Mouse (Mus musculus) midbrain, embryonic 11.5 days (tissue): ENCODE measurements at regions not wholly inside any gene's neighbourhood (a gene's known extent, or its start where the extent isn't known, plus 50 kb on each side); places are given as distances from the start of the nearest gene placed in this dataset.

Source experiments
- ATAC-seq: fragments of 200-750 bp; cut with Nextera tagmentation; 2 replicates; pipeline ENCODE4 v1.8.0; 2017; ENCODE audit warnings: moderate TSS enrichment, moderate library complexity; ENCODE audit not compliant: low FRiP score
- DNase-seq: peaks from one replicate; pipeline ENCODE4 v3.0.0; 2015; ENCODE audit warnings: low spot score; ENCODE audit errors: missing footprints
- H3K27ac ChIP-seq: fragments of 300-500 bp; sonication (generic); 2 replicates; pipeline ENCODE4 v1.5.1; 2014; ENCODE audit warnings: low read depth, low read length
- H3K27me3 ChIP-seq: fragments of 300-500 bp; sonication (generic); 2 replicates; pipeline ENCODE4 v1.6.1; 2014; ENCODE audit warnings: mild to moderate bottlenecking, low read length, moderate library complexity, mixed read lengths; ENCODE audit not compliant: control insufficient read depth, insufficient read depth
- H3K36me3 ChIP-seq: fragments of 300-500 bp; sonication (generic); 2 replicates; pipeline ENCODE4 v1.6.1; 2014; ENCODE audit warnings: mild to moderate bottlenecking, low read length, moderate library complexity, mixed read lengths; ENCODE audit not compliant: control insufficient read depth, insufficient read depth
- H3K4me1 ChIP-seq: fragments of 300-500 bp; sonication (generic); 2 replicates; pipeline ENCODE4 v1.6.1; 2014; ENCODE audit warnings: low read length; ENCODE audit not compliant: control insufficient read depth, insufficient read depth
- H3K4me2 ChIP-seq: fragments of 300-500 bp; sonication (generic); 2 replicates; pipeline ENCODE4 v1.6.1; 2014; ENCODE audit warnings: mild to moderate bottlenecking, moderate library complexity
- H3K4me3 ChIP-seq: fragments of 300-500 bp; sonication (generic); 2 replicates; pipeline ENCODE4 v1.5.1; 2014; ENCODE audit warnings: low read depth, low read length
- H3K9ac ChIP-seq: fragments of 300-500 bp; sonication (generic); 2 replicates; pipeline ENCODE4 v1.6.1; 2014; ENCODE audit warnings: low read length
- H3K9me3 ChIP-seq: fragments of 300-500 bp; sonication (generic); 2 replicates; pipeline ENCODE4 v1.6.1; 2016; ENCODE audit warnings: low read length; ENCODE audit not compliant: control insufficient read depth
- WGBS: fragments of 180-500 bp; shearing (Covaris S2); extraction: QIAGEN DNeasy Blood & Tissue Kit; methylation state at CpG from one replicate; pipeline ENCODE4 v1.1.7; 2014; 5-methylcytosine and 5-hydroxymethylcytosine counted together

GRCm38 (mm10) chr11:113117179-113117898, 335.3 kb downstream of the Sox9 start:
- Histone ChIP-seq H3K9me3 (no peaks in the 10 kb centered on the region), H3K9ac (no peak overlapping the region), H3K4me2 (no peak overlapping the region), H3K27me3 (no peaks in the 10 kb centered on the region), H3K4me3 (no peak overlapping the region), H3K36me3 (no peaks in the 10 kb centered on the region), H3K4me1 (peaks cover 12% of the 10 kb centered on the region), H3K27ac (no peak overlapping the region)
- ATAC-seq = no peak
- no peak for DNase-seq
- 86% methylated on average over 9 of the region's 9 CpGs for WGBS

- no peak overlapping the region for H3K9ac ChIP-seq
- no peaks in the 10 kb centered on the region for H3K9me3 ChIP-seq
- H3K4me2 ChIP-seq = no peak overlapping the region
- no peak for DNase-seq
- no peaks in the 10 kb centered on the region for H3K36me3 ChIP-seq
- H3K4me1 ChIP-seq = peaks cover 12% of the 10 kb centered on the region
- no peak overlapping the region for H3K27ac ChIP-seq
- no peak overlapping the region for H3K4me3 ChIP-seq
- ATAC-seq = no peak
- 30% methylated on average over 6 of the region's 6 CpGs for WGBS
- no peaks in the 10 kb centered on the region for H3K27me3 ChIP-seq
Measured at GRCm38 (mm10) chr11:113120570-113120969, 338.5 kb downstream of the Sox9 start.

DNA sequence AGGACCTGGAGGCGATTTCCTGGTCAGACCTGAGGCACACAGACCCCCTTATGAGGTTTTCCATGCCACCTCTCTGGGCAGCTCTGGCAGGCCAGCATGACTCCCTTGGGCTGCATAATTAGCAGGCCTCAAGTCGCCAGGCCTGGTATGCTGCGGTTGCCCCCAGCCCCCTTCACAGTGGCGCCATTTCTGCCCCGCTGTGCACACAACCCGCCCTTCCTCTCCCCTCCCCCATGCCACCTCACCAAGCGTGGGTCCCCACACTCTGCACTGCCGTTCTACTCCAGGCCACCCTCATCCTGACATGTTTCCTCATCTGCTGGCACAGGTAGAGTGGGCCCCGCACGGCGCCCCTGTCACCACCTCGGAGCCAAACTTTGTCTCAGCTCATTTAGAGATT, 339.3 kb downstream of the Sox9 start:
- Histone ChIP-seq H3K9me3 (no peaks in the 10 kb centered on the region), H3K9ac (no peak overlapping the region), H3K36me3 (no peaks in the 10 kb centered on the region), H3K27me3 (no peaks in the 10 kb centered on the region), H3K4me2 (no peak overlapping the region), H3K4me3 (no peak overlapping the region), H3K27ac (no peak overlapping the region), H3K4me1 (peaks cover 12% of the 10 kb centered on the region)
- DNase-seq (no peak), ATAC-seq (peak; percentile 50; the same call in 1 of the 2 replicates)
- 48% methylated on average over 12 of the region's 12 CpGs for WGBS

GRCm38 (mm10) chr11:113122137-113122536, 340.1 kb downstream of the Sox9 start:
- H3K4me1 ChIP-seq = peaks cover 12% of the 10 kb centered on the region
- H3K27ac ChIP-seq = no peak overlapping the region
- no peaks in the 10 kb centered on the region for H3K36me3 ChIP-seq
- H3K9ac ChIP-seq = no peak overlapping the region
- H3K27me3 ChIP-seq = no peaks in the 10 kb centered on the region
- 73% methylated on average over 9 of the region's 9 CpGs for WGBS
- ATAC-seq (no peak), DNase-seq (no peak)
- H3K4me2 ChIP-seq = no peak overlapping the region
- H3K4me3 ChIP-seq = no peak overlapping the region
- H3K9me3 ChIP-seq = no peaks in the 10 kb centered on the region

DNA sequence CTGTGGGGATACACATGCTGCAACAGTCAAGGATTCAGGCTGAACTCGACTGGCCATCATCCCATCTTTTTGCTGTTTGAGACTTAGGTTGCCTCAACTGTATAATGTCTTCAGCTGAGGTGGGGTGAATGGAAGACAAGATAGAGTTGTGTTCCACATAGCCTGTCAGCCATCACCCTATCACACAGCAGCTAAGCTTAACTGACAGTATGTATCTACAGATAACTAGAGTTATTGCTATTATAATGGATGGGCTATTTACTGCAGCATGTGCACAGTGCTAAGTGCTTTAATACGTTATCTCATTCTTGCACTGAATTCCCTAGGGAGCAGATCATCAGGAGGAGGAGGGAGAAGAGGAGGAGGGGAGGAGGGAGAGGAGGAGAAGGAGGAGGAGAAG, 340.9 kb downstream of the Sox9 start:
- H3K36me3 ChIP-seq = no peaks in the 10 kb centered on the region
- H3K27me3 ChIP-seq = no peaks in the 10 kb centered on the region
- peaks cover 12% of the 10 kb centered on the region for H3K4me1 ChIP-seq
- no peak overlapping the region for H3K27ac ChIP-seq
- ATAC-seq = no peak
- DNase-seq = no peak
- H3K9me3 ChIP-seq = no peaks in the 10 kb centered on the region
- no peak overlapping the region for H3K4me2 ChIP-seq
- 76% methylated on average over 2 of the region's 2 CpGs for WGBS
- no peak overlapping the region for H3K4me3 ChIP-seq
- H3K9ac ChIP-seq = no peak overlapping the region

DNA sequence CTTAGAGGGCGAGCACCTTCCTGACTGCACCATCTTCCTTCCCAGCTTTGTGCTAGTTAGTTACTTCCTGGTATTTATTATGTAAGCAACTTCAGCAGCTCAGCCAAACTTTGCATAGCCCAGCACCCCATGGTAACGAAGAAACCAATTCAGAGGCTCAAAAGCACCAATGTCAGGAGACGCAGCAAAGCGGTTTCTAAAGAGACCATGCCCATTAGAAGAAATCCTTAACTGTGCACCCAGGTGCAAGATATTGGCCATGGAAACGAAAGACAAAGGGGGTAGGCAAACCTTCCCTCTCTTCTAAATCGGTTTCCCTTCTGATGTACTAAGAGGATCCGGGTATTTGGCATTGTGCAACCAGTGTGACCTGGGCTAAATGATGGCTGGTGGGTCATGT, 343.8 kb downstream of the Sox9 start:
- Histone ChIP-seq H3K4me3 (no peak overlapping the region), H3K27me3 (no peaks in the 10 kb centered on the region), H3K9me3 (no peaks in the 10 kb centered on the region), H3K4me1 (peaks cover 10% of the 10 kb centered on the region), H3K36me3 (no peaks in the 10 kb centered on the region), H3K27ac (no peak overlapping the region), H3K4me2 (no peak overlapping the region), H3K9ac (no peak overlapping the region)
- WGBS = 80% methylated on average over 7 of the region's 7 CpGs
- ATAC-seq = no peak
- no peak for DNase-seq

DNA sequence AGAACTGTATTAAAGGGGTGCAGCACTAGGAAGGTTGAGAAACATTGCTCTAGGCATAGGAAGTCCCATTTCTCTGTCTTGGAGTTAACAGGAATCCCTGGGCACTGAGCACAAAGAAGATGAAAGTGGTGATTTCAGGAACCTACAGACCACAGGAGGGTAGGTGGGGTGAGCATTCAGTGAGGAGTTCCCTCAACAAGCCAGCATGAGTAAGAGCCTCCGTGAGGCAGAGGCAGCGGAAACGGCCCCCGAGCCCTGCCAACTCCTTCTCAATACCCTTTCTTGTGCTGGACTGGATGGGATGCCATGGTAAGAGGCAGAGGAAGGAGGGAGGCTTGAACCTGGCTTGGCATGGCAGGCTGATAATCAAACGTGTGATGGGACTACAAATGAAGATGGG, 347.2 kb downstream of the Sox9 start:
- Histone ChIP-seq H3K27ac (no peak overlapping the region), H3K9ac (no peak overlapping the region), H3K36me3 (no peaks in the 10 kb centered on the region), H3K9me3 (no peaks in the 10 kb centered on the region), H3K4me2 (no peak overlapping the region), H3K4me1 (no peaks in the 10 kb centered on the region; the same call in 1 of the 2 replicates), H3K27me3 (no peaks in the 10 kb centered on the region), H3K4me3 (no peak overlapping the region)
- DNase-seq (no peak), ATAC-seq (no peak)
- 89% methylated on average over 5 of the region's 5 CpGs for WGBS

DNA sequence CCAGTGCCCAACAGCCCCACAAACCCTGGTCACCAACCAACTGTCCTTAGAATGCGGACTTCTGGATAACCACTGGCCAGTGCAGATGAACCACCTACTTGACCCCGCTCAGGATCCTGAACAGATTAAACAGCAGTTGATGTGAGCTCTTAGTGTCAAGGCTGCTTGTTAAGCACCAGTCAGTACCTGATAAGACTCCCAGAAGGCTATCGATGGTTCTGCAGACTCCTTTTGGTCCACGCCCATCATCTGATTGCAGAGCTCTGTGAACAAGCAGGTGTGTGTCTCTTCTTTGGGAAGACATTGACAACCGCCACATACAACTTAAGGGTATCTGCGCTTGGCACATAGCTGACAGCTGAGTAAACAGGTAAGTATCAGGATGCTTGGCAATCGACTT, 348.0 kb downstream of the Sox9 start:
- H3K9me3 ChIP-seq = no peaks in the 10 kb centered on the region
- no peaks in the 10 kb centered on the region for H3K27me3 ChIP-seq
- ATAC-seq (no peak), DNase-seq (no peak)
- WGBS = 94% methylated on average over 7 of the region's 7 CpGs
- H3K9ac ChIP-seq = no peak overlapping the region
- no peak overlapping the region for H3K4me3 ChIP-seq
- no peak overlapping the region for H3K4me2 ChIP-seq
- H3K27ac ChIP-seq = no peak overlapping the region
- H3K36me3 ChIP-seq = no peaks in the 10 kb centered on the region
- no peaks in the 10 kb centered on the region; the same call in 1 of the 2 replicates for H3K4me1 ChIP-seq

DNA sequence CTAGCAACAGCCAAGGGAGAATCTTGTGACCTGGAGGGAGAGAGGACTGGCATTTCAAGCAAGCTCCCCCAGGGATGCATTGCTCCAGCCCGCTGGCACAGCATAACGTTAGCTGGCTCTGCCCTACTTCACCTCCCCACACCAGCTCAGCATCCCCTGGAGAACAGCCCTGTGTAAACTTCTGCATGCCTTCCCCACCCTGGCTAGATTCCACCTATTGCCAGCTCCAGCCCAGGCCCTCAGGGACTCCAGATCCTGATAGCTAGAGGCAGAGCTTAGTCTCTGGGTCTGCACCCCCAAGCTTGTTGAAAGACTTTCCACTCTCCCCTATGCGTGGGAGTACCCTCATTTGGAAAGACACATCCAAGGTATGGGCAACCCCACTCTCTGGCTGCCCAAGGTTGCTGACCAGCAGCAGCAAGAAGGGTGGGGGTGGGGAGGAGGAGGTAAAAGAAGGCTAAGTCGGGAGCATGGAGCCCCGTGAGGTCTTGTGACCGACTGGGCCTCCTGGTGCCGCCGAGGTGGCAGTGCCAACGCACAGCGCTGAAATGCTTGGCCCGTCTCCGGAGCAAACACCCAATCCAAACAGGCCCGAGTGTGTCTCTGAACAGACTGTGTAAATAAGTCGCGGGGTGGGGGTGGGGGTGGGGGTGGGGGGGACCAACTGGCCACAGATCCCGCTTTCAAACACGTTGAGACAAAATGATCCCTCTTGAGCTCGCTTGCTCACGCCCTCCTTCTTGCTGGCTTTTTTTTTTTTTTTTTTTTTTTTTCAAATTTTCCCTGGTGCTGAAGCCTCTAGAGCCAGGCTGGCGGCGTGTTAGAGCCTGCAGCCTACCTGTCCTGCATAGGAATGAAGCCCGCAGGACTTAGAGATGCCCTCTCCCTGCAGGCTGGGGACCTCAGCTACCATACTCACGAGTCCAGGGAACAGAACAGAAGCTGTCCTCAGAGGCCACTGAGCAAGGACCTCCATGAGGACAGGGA, 350.3 kb downstream of the Sox9 start:
- DNase-seq (no peak), ATAC-seq (peak; percentile 40; the same call in 1 of the 2 replicates)
- H3K27me3 ChIP-seq = no peaks in the 10 kb centered on the region

More for the DNA sequence above, 350.3 kb downstream of the Sox9 start:
- Histone ChIP-seq H3K4me2 (no peak overlapping the region), H3K27ac (no peak overlapping the region), H3K36me3 (no peaks in the 10 kb centered on the region), H3K4me3 (no peak overlapping the region), H3K4me1 (peaks cover 4% of the 10 kb centered on the region), H3K9me3 (no peaks in the 10 kb centered on the region), H3K9ac (no peak overlapping the region)
- 75% methylated on average over 23 of the region's 23 CpGs for WGBS
